Mouse (Mus musculus): ENCODE measurements at regions not wholly inside any gene's neighbourhood (a gene's known extent, or its start where the extent isn't known, plus 50 kb on each side); places are given as distances from the start of the nearest gene placed in this dataset.
"Not testable (repeated sequence)": the region's sequence is repeated elsewhere in the genome, so short reads cannot be mapped to it uniquely, and the experiment has no call there.

GRCm38 (mm10) chr4:105844675-105845466 lies 55.2 kb downstream of the Gm12728 start:
- DNase-seq (ENCODE audit: low spot score in 2 of 2) = no peak

GRCm38 (mm10) chr4:105845998-105846989 lies 56.6 kb downstream of the Gm12728 start:
- not testable (repeated sequence) for DNase-seq (ENCODE audit: low spot score in 2 of 2)

GRCm38 (mm10) chr4:105853086-105853485 lies 63.4 kb downstream of the Gm12728 start:
- DNase-seq (ENCODE audit: low spot score in 2 of 2) = no peak

GRCm38 (mm10) chr4:105859052-105859864 lies 69.6 kb downstream of the Gm12728 start:
- no peak for DNase-seq (ENCODE audit: low spot score in 2 of 2)

- no peak for DNase-seq (ENCODE audit: low spot score in 2 of 2)
These were observed 71.4 kb downstream of the Gm12728 start for GRCm38 (mm10) chr4:105860930-105861653.

GRCm38 (mm10) chr4:105861654-105862037 lies 72.0 kb downstream of the Gm12728 start:
- DNase-seq (ENCODE audit: low spot score in 2 of 2) = no peak

- no peak for DNase-seq (ENCODE audit: low spot score in 2 of 2)
These were observed 80.8 kb downstream of the Gm12728 start for GRCm38 (mm10) chr4:105870512-105870911.

- no peak for DNase-seq (ENCODE audit: low spot score in 2 of 2)
These were observed 87.6 kb downstream of the Gm12728 start for GRCm38 (mm10) chr4:105877246-105877645.

- no peak for DNase-seq (ENCODE audit: low spot score in 2 of 2)
These were observed 90.2 kb downstream of the Gm12728 start for GRCm38 (mm10) chr4:105879891-105880290.

GRCm38 (mm10) chr4:105884791-105885190 lies 95.1 kb downstream of the Gm12728 start:
- DNase-seq (ENCODE audit: low spot score in 2 of 2) = no peak

- no peak for DNase-seq (ENCODE audit: low spot score in 2 of 2)
These were observed 101.8 kb downstream of the Gm12728 start for GRCm38 (mm10) chr4:105891438-105891837.

- DNase-seq (ENCODE audit: low spot score in 2 of 2) = no peak
These were observed 102.4 kb downstream of the Gm12728 start for GRCm38 (mm10) chr4:105892065-105892464.

- DNase-seq (ENCODE audit: low spot score in 2 of 2) = no peak
These were observed 105.4 kb downstream of the Gm12728 start for GRCm38 (mm10) chr4:105895116-105895515.

GRCm38 (mm10) chr4:105898054-105898847 lies 108.6 kb downstream of the Gm12728 start:
- DNase-seq (ENCODE audit: low spot score in 2 of 2) = no peak

GRCm38 (mm10) chr4:105904896-105905295 lies 115.2 kb downstream of the Gm12728 start:
- DNase-seq (ENCODE audit: low spot score in 2 of 2) = no peak

GRCm38 (mm10) chr4:105906411-105906810 lies 116.7 kb downstream of the Gm12728 start:
- DNase-seq (ENCODE audit: low spot score in 2 of 2) = no peak

GRCm38 (mm10) chr4:105907611-105908010 lies 117.9 kb downstream of the Gm12728 start:
- no peak for DNase-seq (ENCODE audit: low spot score in 2 of 2)

- no peak for DNase-seq (ENCODE audit: low spot score in 2 of 2)
These were observed 118.6 kb downstream of the Gm12728 start for GRCm38 (mm10) chr4:105908281-105908680.

GRCm38 (mm10) chr4:105909272-105909671 lies 119.6 kb downstream of the Gm12728 start:
- DNase-seq (ENCODE audit: low spot score in 2 of 2) = no peak

- no peak for DNase-seq (ENCODE audit: low spot score in 2 of 2)
These were observed 121.0 kb downstream of the Gm12728 start for GRCm38 (mm10) chr4:105910666-105911065.

Data from spleen, postnatal 10 days (tissue).